Mouse (Mus musculus) liver, adult 2 months (tissue): ENCODE results near the gene Fat3. TPM values are rescaled to one million over a fixed set of nuclear protein-coding genes. Genes with fewer than 3 reads are reported as not detected.

Experiments
- DNase-seq: peaks from one replicate; pipeline ENCODE4 v3.0.0-alpha.2; 2011; ENCODE audit warnings: low read depth, low spot score; ENCODE audit errors: extremely low read depth
- H3K27ac ChIP-seq: fragments of 200-500 bp; replicated peaks from 2 replicates; pipeline ENCODE4 v1.5.1; 2012; ENCODE audit warnings: low read depth, mild to moderate bottlenecking, control low read depth, inconsistent platforms, low read length; ENCODE audit not compliant: insufficient read depth
- H3K27me3 ChIP-seq: fragments of 200-500 bp; 2 replicates; pipeline ENCODE4 v1.6.1; 2012; ENCODE audit warnings: mild to moderate bottlenecking, moderate library complexity, low read length, inconsistent platforms; ENCODE audit not compliant: control insufficient read depth, insufficient read depth
- H3K36me3 ChIP-seq: fragments of 200-500 bp; 2 replicates; pipeline ENCODE4 v1.6.1; 2012; ENCODE audit warnings: low read length, inconsistent platforms; ENCODE audit not compliant: control insufficient read depth, insufficient read depth
- H3K4me1 ChIP-seq: fragments of 200-500 bp; 2 replicates; pipeline ENCODE4 v1.6.1; 2011; ENCODE audit warnings: low read length; ENCODE audit not compliant: control insufficient read depth, insufficient read depth
- H3K4me3 ChIP-seq: fragments of 200-500 bp; 2 replicates; pipeline ENCODE4 v1.5.1; 2011; ENCODE audit warnings: low read depth, mild to moderate bottlenecking, control low read depth, low read length, moderate library complexity; ENCODE audit not compliant: insufficient read depth
- H3K79me2 ChIP-seq: fragments of 200-500 bp; 2 replicates; pipeline ENCODE4 v1.6.1; 2012; ENCODE audit warnings: inconsistent platforms, mild to moderate bottlenecking, low read length, moderate library complexity; ENCODE audit not compliant: control insufficient read depth, insufficient read depth
- H3K9ac ChIP-seq: fragments of 200-500 bp; 2 replicates; pipeline ENCODE4 v1.6.1; 2012; ENCODE audit warnings: low read depth, mild to moderate bottlenecking, control low read depth, inconsistent platforms, low read length
- CTCF ChIP-seq: fragments of 200-500 bp; IDR thresholded peaks from 2 replicates; pipeline ENCODE4 v1.5.1; 2011; ENCODE audit warnings: low read depth, low read length, control low read depth
- POLR2A ChIP-seq: fragments of 200-500 bp; IDR thresholded peaks from 2 replicates; pipeline ENCODE4 v1.6.1; 2011; ENCODE audit warnings: low read length, control low read depth; ENCODE audit not compliant: insufficient read depth; ENCODE audit errors: extremely low read depth
- WGBS: fragments of 180-500 bp; shearing (Covaris S2); methylation state at CpG from one replicate; pipeline ENCODE4 v1.1.7; 2018; 5-methylcytosine and 5-hydroxymethylcytosine counted together
- polyA plus RNA-seq: library from polyadenylated mRNA; depleted of rRNA; stranded (reverse); fragments of >200 nt; gene quantifications from 2 replicates; pipeline ENCODE4 v1.2.3, GENCODE M21; 2012
- total RNA-seq: library from RNA; depleted of rRNA; stranded (reverse); fragments of >200 nt; gene quantifications from 2 replicates; pipeline ENCODE4 v1.2.3, GENCODE M21; 2014

Gene Fat3
- total and polyA plus RNA-seq, 2 experiments = 0.09 TPM; not detected in 1

DNA sequence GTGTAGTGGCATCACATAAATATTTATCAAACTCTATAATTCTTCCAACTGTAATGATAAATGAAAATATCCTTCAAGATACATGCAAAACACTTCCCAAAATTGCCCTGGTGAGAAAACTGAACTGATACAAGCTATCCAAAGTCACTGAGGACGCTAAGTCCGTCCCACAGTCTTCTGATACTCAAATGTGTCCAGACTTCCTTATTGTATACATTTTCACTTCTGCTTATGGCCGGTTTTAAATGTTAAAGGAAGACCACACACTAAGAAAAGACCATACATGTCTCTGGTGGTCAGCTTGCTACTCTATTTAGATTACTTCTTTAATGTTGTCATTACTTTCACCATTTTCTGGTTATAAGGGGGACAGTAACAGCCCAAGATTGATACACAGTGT lies 137.4 kb downstream of the Fat3 start:
- Histone ChIP-seq H3K9ac (no peak overlapping the region), H3K36me3 (no peaks in the 10 kb centered on the region), H3K27me3 (no peaks in the 10 kb centered on the region), H3K4me1 (no peaks in the 10 kb centered on the region), H3K79me2 (no peaks in the 10 kb centered on the region), H3K27ac (no peak overlapping the region), H3K4me3 (no peak overlapping the region)
- TF ChIP-seq POLR2A (no peak), CTCF (no peak)
- no peak for DNase-seq
- 68% methylated on average over 3 of the region's 3 CpGs for WGBS

DNA sequence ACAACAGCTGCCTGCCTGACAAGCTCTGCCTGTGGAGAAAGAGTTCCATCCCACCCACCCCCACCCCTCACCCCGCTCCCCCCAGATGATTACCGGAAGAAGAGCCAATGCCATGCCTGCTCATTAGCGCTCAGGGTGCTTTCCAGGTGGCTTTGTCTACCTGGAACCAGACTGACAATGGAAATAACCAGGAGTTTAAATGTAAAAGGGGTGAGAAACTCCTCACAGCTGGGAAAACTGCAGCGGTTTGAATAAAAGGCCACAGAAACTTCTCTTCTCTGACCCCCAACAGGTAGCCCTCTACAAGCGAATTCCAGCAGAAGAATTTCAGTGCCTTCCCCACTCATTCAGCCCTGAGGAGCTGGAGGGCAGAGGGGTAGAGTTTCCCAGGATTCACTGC lies 139.3 kb downstream of the Fat3 start:
- WGBS = 34% methylated on average over 5 of the region's 5 CpGs

DNA sequence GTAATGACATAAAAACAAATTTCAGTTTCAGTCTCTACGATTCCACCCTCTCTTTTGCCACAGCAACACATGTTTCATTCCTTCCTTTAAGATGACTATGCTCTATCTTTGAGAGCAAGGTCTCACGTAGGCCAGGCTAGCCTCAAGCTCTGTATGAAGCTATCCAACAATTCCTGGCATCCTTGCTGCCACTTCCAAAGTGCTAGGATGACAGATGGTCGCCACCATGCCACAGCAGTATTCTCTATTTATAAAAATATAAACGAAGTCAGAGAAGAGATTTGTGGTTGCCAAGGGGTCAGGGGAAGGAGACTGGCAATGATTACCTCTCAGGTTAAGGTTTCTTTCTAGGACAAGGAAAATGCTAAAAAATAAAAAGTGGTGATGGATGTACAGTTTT lies 144.4 kb downstream of the Fat3 start:
- H3K27ac ChIP-seq = no peak overlapping the region
- whole genome bisulfite sequencing = 81% methylated on average over 4 of the region's 4 CpGs
- H3K27me3 ChIP-seq = no peaks in the 10 kb centered on the region
- H3K4me3 ChIP-seq = no peak overlapping the region
- no peak overlapping the region for H3K9ac ChIP-seq
- no peak for TF ChIP-seq POLR2A
- TF ChIP-seq CTCF = no peak
- no peaks in the 10 kb centered on the region for H3K79me2 ChIP-seq
- no peaks in the 10 kb centered on the region for H3K36me3 ChIP-seq
- DNase-seq = no peak
- no peaks in the 10 kb centered on the region for H3K4me1 ChIP-seq

More for the DNA sequence above, 139.3 kb downstream of the Fat3 start:
- Histone ChIP-seq H3K27me3 (no peaks in the 10 kb centered on the region), H3K9ac (no peak overlapping the region), H3K4me1 (no peaks in the 10 kb centered on the region), H3K36me3 (no peaks in the 10 kb centered on the region), H3K4me3 (no peak overlapping the region), H3K79me2 (no peaks in the 10 kb centered on the region), H3K27ac (no peak overlapping the region)
- TF ChIP-seq POLR2A (no peak), CTCF (no peak)
- no peak for DNase-seq

DNA sequence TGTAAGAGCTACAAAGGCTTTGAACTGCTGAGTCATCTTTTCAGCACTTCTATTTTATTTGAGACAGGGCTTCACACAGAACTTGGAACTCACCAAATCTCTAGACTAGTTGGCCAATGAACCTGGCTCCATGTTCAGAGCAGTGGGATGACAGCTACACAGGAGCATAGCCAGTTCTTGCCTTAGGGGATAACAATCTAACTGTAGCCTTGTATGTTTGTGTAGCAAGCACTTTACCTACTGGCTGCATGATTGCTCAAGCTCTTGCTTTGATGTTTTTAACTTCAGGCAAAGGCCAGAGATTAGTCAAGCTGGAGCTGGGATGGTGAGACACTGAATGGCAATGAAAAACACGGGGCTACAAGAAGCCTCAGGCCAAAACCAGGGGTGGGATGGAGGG lies 146.2 kb downstream of the Fat3 start:
- 7% methylated on average over 1 of the region's 1 CpGs for whole genome bisulfite sequencing

DNA sequence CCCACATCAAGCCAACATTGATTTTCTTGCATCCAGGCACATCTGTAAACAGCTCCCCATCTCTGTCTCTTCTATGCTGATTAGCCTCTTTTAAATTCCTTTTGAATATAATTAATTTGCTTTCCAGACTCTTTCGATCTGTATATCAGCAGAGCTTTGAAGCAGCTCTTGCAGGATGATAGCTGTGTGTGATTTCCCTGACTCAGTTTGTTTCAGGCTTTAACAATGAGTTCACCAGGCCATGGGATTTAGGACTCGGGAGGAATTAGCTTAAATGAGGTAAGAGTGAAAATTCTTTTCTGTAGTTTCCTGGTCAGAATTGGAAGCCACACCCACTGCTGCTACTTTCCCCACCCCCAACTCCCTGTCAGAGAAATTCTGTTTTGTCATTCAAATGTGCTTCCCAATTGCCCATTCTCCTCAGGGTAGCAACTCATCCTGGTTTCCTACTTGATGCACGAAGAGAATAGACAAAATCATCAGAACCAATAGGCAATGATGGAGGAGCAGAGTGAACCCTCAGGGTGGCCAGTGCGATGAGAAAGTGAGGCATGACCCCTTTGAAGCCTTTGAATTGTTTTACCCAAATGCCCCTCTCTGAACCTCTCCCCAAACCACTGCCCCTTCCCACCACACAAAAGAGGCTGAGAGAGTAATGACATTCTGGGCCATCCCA lies 147.9 kb downstream of the Fat3 start:
- TF ChIP-seq CTCF (no peak), POLR2A (no peak)
- Histone ChIP-seq H3K79me2 (no peaks in the 10 kb centered on the region), H3K27ac (no peak overlapping the region), H3K36me3 (no peaks in the 10 kb centered on the region), H3K9ac (no peak overlapping the region), H3K27me3 (no peaks in the 10 kb centered on the region), H3K4me1 (no peaks in the 10 kb centered on the region), H3K4me3 (no peak overlapping the region)
- DNase-seq = no peak
- WGBS = 70% methylated on average over 4 of the region's 4 CpGs

More for the DNA sequence above, 146.2 kb downstream of the Fat3 start:
- Histone ChIP-seq H3K27ac (no peak overlapping the region), H3K27me3 (no peaks in the 10 kb centered on the region), H3K79me2 (no peaks in the 10 kb centered on the region), H3K9ac (no peak overlapping the region), H3K36me3 (no peaks in the 10 kb centered on the region), H3K4me3 (no peak overlapping the region), H3K4me1 (no peaks in the 10 kb centered on the region)
- DNase-seq = no peak
- no peak for TF ChIP-seq POLR2A
- TF ChIP-seq CTCF = no peak

GRCm38 (mm10) chr9:16352486-16353048 lies 148.5 kb downstream of the Fat3 start:
- H3K9ac ChIP-seq = no peak overlapping the region
- H3K4me3 ChIP-seq = no peak overlapping the region
- no peaks in the 10 kb centered on the region for H3K4me1 ChIP-seq
- H3K27me3 ChIP-seq = no peaks in the 10 kb centered on the region
- TF ChIP-seq POLR2A (no peak), CTCF (no peak)
- H3K36me3 ChIP-seq = no peaks in the 10 kb centered on the region
- no peak for DNase-seq
- no peaks in the 10 kb centered on the region for H3K79me2 ChIP-seq
- H3K27ac ChIP-seq = no peak overlapping the region
- WGBS = 87% methylated on average over 4 of the region's 4 CpGs
